Mouse (Mus musculus) lung, postnatal 14 days (tissue): ENCODE results near the gene Ubqln3.

Experiments used
- DNase-seq: peaks from one replicate; pipeline ENCODE4 v3.0.0; 2021

The Ubqln3 gene

DNA sequence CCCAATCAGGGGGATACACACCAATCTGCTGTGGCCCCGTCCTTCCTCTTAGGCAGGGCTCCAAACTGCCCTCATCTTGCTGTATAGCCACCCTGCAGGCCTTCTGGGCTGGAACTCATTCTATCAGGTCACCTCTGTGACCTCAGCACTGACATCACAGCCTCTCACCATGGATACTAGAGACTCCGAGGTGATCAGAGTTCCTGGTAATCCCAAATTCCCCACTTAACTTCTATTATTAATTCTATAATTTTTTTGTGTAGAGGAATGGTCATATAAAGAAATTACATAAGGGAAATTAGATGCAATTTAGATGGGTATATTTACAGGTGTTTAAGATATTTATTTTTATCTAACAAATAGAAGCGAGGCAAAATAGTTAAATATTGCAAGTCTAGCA, at the start of gene Ubqln3:
TSS of gene Ubqln3 (minus strand) at position 101 of the 400 bp plus-strand sequence.
- no peak for DNase-seq

DNA sequence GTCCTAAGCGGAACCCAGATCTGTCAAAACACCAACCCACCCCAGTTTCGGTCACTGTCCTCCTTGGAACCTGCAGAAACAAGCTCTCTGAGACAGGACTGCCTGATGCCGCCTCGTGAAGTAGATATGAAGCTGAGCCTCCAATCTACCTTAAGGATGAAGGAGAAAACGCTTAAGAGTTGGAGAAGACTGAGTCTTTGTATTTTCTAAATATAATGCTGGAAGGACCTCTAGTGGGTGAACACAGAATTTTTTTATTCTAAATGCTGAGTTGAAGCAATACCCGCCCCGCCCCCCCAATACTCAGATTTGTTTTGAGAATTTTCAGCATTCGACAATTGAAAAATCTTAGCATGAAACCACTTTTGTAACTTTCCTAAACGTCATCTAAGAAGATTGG, 48.2 kb upstream of the Ubqln3 start:
- DNase-seq = no peak

DNA sequence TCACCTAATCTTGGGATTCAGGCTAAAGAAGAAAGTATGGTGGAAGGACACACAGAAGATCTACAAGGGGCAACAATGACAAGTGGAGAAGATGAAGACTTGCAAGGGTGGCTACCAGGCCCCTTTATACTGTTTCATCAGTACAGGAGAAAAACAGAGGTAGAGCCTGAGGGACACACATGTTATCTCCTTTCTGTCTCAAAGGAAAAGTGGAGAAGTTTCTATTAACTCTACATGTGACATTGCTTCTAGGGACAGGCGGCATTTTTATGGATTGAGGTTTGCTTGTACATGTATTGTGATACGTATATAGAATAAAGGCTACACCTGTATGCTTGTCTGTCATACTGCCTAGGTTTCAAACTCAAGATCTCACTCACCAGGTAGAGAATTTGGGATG, 40.2 kb upstream of the Ubqln3 start, which contains the start of gene Olfr648:
TSS of gene Olfr648 (minus strand) at position 101 of the 400 bp plus-strand sequence.
- no peak for DNase-seq

DNA sequence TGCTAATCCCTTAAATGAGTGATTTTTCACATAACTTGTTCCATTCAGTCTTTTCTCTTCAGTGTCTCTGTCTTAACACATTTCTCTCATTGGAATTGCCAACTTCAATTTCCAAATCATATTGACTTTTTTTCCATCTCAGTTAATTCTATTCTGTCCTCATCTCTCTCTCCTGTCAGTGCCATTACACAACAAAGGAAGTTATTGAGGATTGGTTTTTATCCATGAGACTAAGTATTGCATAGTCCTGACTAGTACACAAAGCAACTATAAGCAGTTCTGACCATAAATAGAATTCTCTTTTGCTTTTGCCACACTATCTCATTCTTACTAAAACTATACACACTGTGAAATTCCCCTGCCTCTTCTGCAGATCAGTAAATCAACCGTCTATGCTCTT, 36.0 kb upstream of the Ubqln3 start:
- no peak for DNase-seq

DNA sequence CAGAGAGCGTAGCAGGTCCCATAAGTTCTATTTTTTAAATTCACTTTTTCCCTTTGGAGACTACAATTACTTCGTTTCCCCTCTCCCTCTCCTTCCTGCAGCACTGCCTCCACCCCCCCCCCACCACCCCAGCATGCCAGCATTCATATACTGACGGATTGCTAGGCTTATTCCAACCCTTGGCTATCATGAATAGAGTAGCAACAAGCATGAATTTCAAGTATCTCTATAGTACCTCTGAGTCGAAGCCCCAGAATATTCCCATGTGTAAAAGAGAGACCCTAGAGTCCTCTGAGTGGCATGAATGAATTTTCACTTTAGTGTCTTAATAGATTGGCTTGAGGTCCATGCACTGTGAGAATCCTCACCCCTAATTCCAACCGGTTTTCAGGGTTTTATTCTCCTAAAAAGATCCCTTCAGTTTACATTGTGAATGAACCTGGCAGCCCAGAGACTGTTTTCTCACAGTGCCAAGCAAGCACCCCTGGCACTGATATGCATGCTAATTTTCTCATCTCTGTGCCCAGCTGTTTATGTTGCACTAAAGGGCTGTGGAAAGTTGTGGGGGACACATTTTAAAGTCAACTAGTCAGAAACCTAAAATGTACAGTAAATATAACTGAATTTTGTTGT, 35.5 kb upstream of the Ubqln3 start:
- DNase-seq = no peak

DNA sequence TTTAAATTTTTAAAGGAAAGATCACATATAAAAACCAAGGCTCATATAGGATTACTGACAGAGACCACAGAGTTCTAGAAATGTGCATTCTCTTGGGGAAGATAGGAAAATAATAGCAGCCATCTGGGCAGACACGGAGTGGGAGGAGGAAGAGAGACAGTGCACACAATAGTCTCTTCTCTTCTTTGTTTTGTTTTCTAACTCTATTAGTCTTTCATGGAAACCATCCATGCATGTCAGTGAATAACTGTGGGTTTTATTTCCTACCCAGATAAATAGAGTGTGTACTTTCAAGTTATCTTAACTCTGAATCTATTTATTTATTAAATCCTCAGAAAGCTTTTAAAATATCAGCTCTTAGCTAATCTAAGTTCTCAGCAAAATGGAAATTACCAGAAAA, 32.0 kb upstream of the Ubqln3 start:
- no peak for DNase-seq

DNA sequence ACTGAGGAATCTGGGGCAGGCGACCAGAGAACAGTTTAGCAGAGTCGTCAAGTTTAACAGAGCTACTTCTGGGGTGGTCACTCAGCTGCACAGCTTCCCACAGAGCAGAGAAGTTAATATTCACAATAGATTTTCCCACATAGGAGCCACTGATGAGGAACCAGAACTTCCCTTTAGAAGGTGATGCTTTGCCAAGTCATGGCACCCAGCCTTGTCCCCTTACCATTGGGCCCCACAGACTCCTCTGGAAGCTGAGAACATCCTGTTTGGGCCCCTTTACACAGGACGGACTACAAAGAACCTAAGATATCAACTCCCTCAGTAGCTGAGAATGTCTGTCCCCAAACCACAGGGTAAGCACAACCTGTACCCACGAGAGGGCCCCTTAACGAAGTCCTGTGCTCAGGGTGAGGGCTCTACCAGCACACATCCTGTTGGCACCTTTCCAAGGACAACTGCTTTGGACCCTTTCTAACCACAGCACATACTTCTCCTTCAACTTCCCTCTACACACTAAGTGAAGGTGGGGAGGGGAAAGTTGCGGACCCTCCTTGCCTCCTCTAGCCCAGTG, 26.6 kb upstream of the Ubqln3 start:
- no peak for DNase-seq

DNA sequence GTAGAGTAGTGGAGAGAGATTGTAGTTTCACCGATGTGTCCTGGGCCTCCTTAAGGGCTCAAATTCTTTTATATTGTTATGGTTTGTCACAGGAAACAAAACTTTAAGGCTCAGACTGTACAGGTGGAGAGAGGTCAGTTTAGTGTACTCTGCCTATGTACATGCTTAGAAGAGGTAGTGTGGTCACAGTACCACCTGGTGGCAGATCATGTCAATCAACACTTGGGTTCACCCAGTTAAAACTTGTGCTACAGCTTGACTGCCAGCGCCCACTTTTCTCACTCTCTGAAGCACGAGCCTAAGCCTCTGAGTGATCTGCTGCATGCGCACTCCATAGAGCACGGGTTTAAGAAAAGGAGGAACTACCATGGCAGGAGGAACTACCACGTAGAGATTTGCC, 24.0 kb upstream of the Ubqln3 start:
- DNase-seq = no peak

DNA sequence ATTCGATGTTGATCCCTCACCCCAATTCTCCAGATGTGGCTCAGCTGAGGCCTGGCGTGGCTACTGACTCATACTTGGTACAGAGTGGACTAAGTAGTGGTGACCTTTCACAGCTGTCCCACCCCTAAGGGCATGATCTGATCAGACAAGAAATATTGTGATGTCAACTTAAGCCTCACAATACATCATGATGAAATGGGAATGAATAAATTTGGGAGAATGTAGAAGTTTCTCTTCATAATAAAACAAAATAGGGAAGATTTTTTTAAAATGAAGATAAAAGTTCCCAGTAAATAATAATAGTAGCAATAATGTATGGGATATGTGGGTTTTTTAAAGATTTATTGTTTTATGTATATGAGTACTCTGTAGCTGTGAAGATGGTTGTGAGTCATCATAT, 7.4 kb upstream of the Ubqln3 start, which contains the start of gene Ubqlnl:
TSS of gene Ubqlnl (minus strand) at position 101 of the 400 bp plus-strand sequence.
- DNase-seq = no peak

DNA sequence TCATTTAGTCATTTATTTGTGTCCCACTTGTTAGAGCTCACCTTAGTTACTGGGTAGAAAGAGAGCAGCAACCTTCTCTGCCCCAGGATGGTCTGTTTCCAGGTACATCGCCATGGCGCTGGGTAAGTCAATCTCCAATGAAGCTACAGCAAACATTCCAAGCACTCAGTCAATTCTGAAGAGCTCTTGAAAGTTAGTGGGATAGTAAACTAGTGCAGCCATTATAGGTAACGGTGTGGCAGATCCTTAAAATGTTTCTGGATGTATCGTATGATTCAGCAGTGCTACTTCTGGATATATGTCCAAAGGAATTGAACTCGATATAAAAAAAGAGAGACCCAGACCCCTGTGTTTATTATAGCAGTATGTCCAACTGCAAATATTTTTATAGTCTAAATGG, 5.8 kb downstream of the Ubqln3 start, which contains the start of gene Olfr643:
TSS of gene Olfr643 (minus strand) at position 101 of the 400 bp plus-strand sequence.
- no peak for DNase-seq

DNA sequence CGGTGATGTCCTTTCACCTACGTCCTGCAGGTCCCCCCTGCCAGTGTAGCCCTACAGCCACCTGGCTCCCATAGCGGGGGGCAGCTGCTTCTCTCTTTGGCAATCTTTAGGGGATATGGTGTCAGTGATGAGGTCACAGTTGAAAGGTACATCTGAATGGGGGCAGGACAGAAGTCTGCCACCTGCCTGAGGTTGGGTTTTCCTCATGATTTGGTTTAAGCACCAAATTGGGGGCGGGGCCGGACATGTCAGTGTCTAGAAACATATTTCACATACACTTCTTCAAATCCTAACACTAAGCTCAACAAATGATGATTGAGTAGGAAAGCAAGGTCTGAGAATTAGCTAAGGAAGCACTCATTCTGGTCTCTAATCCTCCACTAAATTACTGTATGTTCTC, 13.4 kb downstream of the Ubqln3 start, which contains the start of gene Ubqln5:
TSS of gene Ubqln5 (minus strand) at position 101 of the 400 bp plus-strand sequence.
- DNase-seq = no peak

DNA sequence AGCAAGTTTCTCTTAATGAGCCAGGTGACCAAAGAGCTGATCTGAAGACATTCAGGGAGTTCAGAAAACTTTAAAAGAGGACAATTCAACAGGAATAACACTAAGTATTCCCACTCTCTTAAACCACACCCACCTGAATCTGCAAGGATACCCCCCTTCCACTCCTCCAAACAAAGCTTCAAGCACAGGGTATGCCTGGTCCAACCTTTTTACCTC, 38.4 kb downstream of the Ubqln3 start, which contains the start of gene Olfr646:
TSS of gene Olfr646 (plus strand) at position 117 of the 216 bp plus-strand sequence.
- no peak for DNase-seq

DNA sequence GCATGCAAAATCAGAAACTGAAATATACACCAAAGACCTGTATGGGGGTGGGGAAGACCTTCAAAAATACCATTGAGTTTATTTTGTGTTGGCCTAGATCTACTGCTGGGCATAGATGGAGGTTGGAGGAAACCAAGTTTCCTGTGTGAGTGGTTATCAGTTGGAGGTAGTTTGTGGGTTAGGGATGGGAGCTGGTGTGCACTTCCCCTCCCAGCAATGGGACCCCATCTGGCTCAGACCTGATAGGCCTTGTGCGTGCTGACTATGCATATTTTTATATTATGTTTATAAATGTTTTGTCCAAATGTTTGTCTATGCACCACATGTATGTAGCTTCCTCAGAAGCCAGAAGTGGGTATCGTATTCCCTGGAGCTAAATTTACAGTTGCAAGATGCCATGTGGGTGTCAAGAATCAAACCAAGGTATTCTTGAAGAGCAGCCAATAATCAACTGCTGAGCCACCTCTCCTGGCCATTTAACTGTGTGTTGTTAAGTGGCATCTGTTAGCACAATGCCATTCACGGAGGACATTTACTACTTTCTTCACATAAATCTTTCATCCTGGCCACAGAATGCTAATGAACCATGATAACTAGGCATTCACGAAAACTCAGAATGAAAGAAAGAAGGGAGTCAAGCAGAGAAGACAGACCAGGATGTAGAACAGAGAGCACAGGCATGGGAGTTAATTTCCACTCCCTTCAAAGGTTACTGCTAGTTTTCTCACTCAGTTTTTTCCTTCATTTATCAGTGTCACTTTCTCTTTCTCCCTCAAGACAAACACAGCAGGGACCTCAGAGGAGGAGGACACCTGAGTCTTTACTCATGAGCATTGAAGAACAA, 38.9 kb downstream of the Ubqln3 start:
- no peak for DNase-seq
